Mouse (Mus musculus): ENCODE data around the gene Ubxn1.

- TF ChIP-seq CTCF (IDR thresholded peaks at IDR 0.05; ENCODE audit: low read depth) (no peak), EP300 (IDR thresholded peaks at IDR 0.05; ENCODE audit: low read depth) (no peak)
Measured at GRCm38 (mm10) chr19:8875031-8875430, 3.7 kb downstream of the Ubxn1 start.

Data from liver, postnatal 0 days (tissue).